8 mouse cellular contexts compared by ENCODE assay signal in the genomic region with DNA sequence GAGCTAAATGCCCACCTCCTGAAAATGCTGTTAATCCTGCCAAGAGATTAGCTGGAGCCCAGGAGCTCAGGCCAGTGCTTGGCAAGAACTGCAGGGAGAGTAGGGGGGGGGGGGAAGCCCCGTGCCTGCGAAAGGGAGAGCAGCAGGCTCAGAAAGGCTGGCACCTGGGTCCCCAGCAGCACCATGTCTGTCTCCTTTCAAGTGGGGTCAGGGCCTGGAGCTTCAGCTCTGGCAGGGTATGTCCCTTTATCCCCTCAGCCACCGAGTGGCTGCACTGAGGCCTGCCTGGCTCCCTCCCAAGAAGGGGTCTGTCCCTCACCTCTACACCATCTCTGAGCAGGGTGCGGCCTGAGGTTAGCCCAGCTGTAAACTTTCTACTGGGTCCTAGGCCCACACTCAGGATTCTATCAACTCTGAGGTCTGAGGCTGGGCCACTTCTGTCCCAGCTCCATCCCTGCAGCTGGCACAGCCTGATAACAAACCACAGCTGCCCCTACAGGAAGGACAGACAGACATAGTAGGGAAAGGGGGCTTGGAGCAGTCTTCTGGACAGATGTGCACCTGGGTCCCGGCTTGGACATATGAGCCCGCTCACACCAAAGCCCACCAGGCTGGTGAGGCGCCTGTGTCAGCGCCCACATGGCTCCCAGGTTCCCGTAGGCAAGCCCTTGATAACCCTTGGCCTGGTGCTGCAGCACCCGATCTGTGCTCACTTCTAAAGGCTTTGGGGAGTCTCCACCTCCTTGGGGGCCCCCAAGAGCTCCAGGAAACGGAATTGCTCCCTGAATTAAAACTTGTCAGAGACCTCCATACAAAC. TPM values are rescaled to one million over a fixed set of nuclear protein-coding genes. Genes with fewer than 3 reads are reported as not detected.
DNase-seq lines count a peak whose midpoint lies in the region; ATAC-seq and TF ChIP-seq lines count a peak whose summit lies in the region.
"Had no signal": no experiment of that assay in that cellular context is flagged by ENCODE, and none has a peak within 500 bp of the region (broad histone marks: within the 10 kb centered on the region; RNA-seq: fewer than 3 reads in every experiment).

No protein-coding gene starts in this region.

- TF ChIP-seq CTCF in layer of hippocampus, adult 2 months (conservative IDR thresholded peaks at IDR 0.05): no peak

- H3K9ac ChIP-seq in embryonic facial prominence, embryonic 12.5 days: peak overlapping the region; percentile 27; the same call in 1 of the 2 replicates
- 0 out of 2 replicates have a peak overlapping the region, but pooled peaks have one; percentile 18 for H3K9ac ChIP-seq in hindbrain, embryonic 16.5 days (ENCODE audit: low read depth, low read length)
- H3K9ac ChIP-seq in neural tube, embryonic 12.5 days: no peak overlapping the region

- H3K9me3 ChIP-seq in embryonic facial prominence, embryonic 12.5 days: no peaks in the 10 kb centered on the region
- H3K9me3 ChIP-seq in hindbrain, embryonic 16.5 days (ENCODE audit: control insufficient read depth, low read length): no peaks in the 10 kb centered on the region
- H3K9me3 ChIP-seq in neural tube, embryonic 12.5 days: peaks cover 3% of the 10 kb centered on the region; the same call in 1 of the 2 replicates

- no peak for DNase-seq in layer of hippocampus, adult 2 months (ENCODE audit: low spot score in 2 of 2)
- DNase-seq in layer of hippocampus, adult 18-20 months (ENCODE audit: low spot score in 2 of 2): no peak
- no peak for DNase-seq in B cell, adult 2 months

- H3K27me3 ChIP-seq in embryonic facial prominence, embryonic 12.5 days: peaks cover 22% of the 10 kb centered on the region
- H3K27me3 ChIP-seq in hindbrain, embryonic 16.5 days (replicated peaks; ENCODE audit: control insufficient read depth, insufficient read depth, low read length): peaks cover 18% of the 10 kb centered on the region
- peaks cover 21% of the 10 kb centered on the region for H3K27me3 ChIP-seq in neural tube, embryonic 12.5 days (replicated peaks)

- 73% methylated on average over 10 of the region's 11 CpGs for WGBS in embryonic facial prominence, embryonic 12.5 days
- 65% methylated on average over 11 of the region's 11 CpGs for WGBS in hindbrain, embryonic 16.5 days
- WGBS in neural tube, embryonic 12.5 days: 78% methylated on average over 11 of the region's 11 CpGs

- H3K4me1 ChIP-seq in embryonic facial prominence, embryonic 12.5 days: peaks cover 40% of the 10 kb centered on the region
- H3K4me1 ChIP-seq in hindbrain, embryonic 16.5 days (ENCODE audit: control insufficient read depth, insufficient read depth, low read depth, low read length): peaks cover 30% of the 10 kb centered on the region
- H3K4me1 ChIP-seq in neural tube, embryonic 12.5 days: peaks cover 35% of the 10 kb centered on the region

- H3K4me2 ChIP-seq in embryonic facial prominence, embryonic 12.5 days (replicated peaks): no peak overlapping the region
- no peak overlapping the region for H3K4me2 ChIP-seq in hindbrain, embryonic 16.5 days (ENCODE audit: low read length)
- H3K4me2 ChIP-seq in neural tube, embryonic 12.5 days (replicated peaks): no peak overlapping the region; the same call in 1 of the 2 replicates

- H3K4me3 ChIP-seq in layer of hippocampus, adult 2 months: peak overlapping the region; percentile 90
- no peak overlapping the region for H3K4me3 ChIP-seq in embryonic facial prominence, embryonic 12.5 days
- H3K4me3 ChIP-seq in hindbrain, embryonic 16.5 days (ENCODE audit: low read length): no peak overlapping the region
- peak overlapping the region; percentile 1; the same call in 1 of the 2 replicates for H3K4me3 ChIP-seq in neural tube, embryonic 12.5 days

- H3K36me3 ChIP-seq in embryonic facial prominence, embryonic 12.5 days: peaks cover 25% of the 10 kb centered on the region
- 0 out of 2 replicates have a peak, but pooled peaks cover 7% of the 10 kb centered on the region for H3K36me3 ChIP-seq in hindbrain, embryonic 16.5 days (ENCODE audit: control insufficient read depth, insufficient read depth, low read length)
- peaks cover 21% of the 10 kb centered on the region for H3K36me3 ChIP-seq in neural tube, embryonic 12.5 days

- peak overlapping the region; percentile 43; the same call in 1 of the 2 replicates for H3K27ac ChIP-seq in layer of hippocampus, adult 2 months
- H3K27ac ChIP-seq in embryonic facial prominence, embryonic 12.5 days: no peak overlapping the region
- no peak overlapping the region for H3K27ac ChIP-seq in hindbrain, embryonic 16.5 days (ENCODE audit: low read depth, low read length)
- H3K27ac ChIP-seq in neural tube, embryonic 12.5 days: no peak overlapping the region

- no peak for ATAC-seq in embryonic facial prominence, embryonic 12.5 days (ENCODE audit: insufficient number of reproducible peaks, insufficient read depth, low FRiP score, low TSS enrichment)
- ATAC-seq in hindbrain, embryonic 16.5 days: no peak
- no peak for ATAC-seq in neural tube, embryonic 12.5 days (ENCODE audit: low FRiP score, low read depth)
- no peak for ATAC-seq in CD4-positive, CD25-positive, alpha-beta regulatory T cell, adult 4 months

RNA-seq across cellular contexts. Expression of a gene that starts 2.4 kb away (rescaled TPM):
- total RNA-seq in layer of hippocampus, adult 2 months (2021): 1 to 10 TPM; 5.6 to 7.1 TPM
- total RNA-seq in layer of hippocampus, adult 18-20 months (2021): 1 to 10 TPM; 6.7 to 7.8 TPM
- polyA plus RNA-seq in embryonic facial prominence, embryonic 12.5 days (2016; fragmentation: Nextera tagmentation; extraction: Ambion mirVana): 0.85 and 1.4 TPM in 2 replicates
- 3.1 and 3.7 TPM in 2 replicates for polyA plus RNA-seq in hindbrain, embryonic 16.5 days (2015; fragmentation: Nextera tagmentation; extraction: Ambion mirVana)
- 1.1 and 1.3 TPM in 2 replicates for polyA plus RNA-seq in neural tube, embryonic 12.5 days (2016; fragmentation: Nextera tagmentation; extraction: Ambion mirVana)
- polyA plus RNA-seq in CD4-positive, CD25-positive, alpha-beta regulatory T cell, adult 4 months (2017; shearing (Covaris generic)): under 1 TPM in 1 of 2 experiments, not detected in 1; 0.09 TPM

RNA-seq across cellular contexts. Expression of a gene that starts 3.7 kb away (rescaled TPM):
- not detected for total RNA-seq in layer of hippocampus, adult 2 months (2021)
- total RNA-seq in layer of hippocampus, adult 18-20 months (2021): not detected
- polyA plus RNA-seq in embryonic facial prominence, embryonic 12.5 days (2016; fragmentation: Nextera tagmentation; extraction: Ambion mirVana): 5.0 and 18.8 TPM in 2 replicates
- polyA plus RNA-seq in hindbrain, embryonic 16.5 days (2015; fragmentation: Nextera tagmentation; extraction: Ambion mirVana): 1.4 and 18.3 TPM in 2 replicates
- 28.4 and 40.5 TPM in 2 replicates for polyA plus RNA-seq in neural tube, embryonic 12.5 days (2016; fragmentation: Nextera tagmentation; extraction: Ambion mirVana)
- not detected for polyA plus RNA-seq in CD4-positive, CD25-positive, alpha-beta regulatory T cell, adult 4 months (2017; shearing (Covaris generic))
- total RNA-seq: liver, adult 2 months had no signal
- polyA plus RNA-seq: liver, adult 2 months had no signal

RNA-seq across cellular contexts. Expression of a gene that starts 5.6 kb away (rescaled TPM):
- 10 to 100 TPM; 57.7 to 59.3 TPM for total RNA-seq in layer of hippocampus, adult 2 months (2021)
- total RNA-seq in layer of hippocampus, adult 18-20 months (2021): 10 to 100 TPM; 53.8 to 55.2 TPM
- polyA plus RNA-seq in embryonic facial prominence, embryonic 12.5 days (2016; fragmentation: Nextera tagmentation; extraction: Ambion mirVana): 60.4 and 60.9 TPM in 2 replicates
- 48.2 and 53.8 TPM in 2 replicates for polyA plus RNA-seq in hindbrain, embryonic 16.5 days (2015; fragmentation: Nextera tagmentation; extraction: Ambion mirVana)
- 60.5 and 62.6 TPM in 2 replicates for polyA plus RNA-seq in neural tube, embryonic 12.5 days (2016; fragmentation: Nextera tagmentation; extraction: Ambion mirVana)
- 1 to 10 TPM; 5.0 to 7.7 TPM for polyA plus RNA-seq in CD4-positive, CD25-positive, alpha-beta regulatory T cell, adult 4 months (2017; shearing (Covaris generic))

RNA-seq across cellular contexts. Expression of a gene that starts 6.7 kb away (rescaled TPM):
- 100 to 1,000 TPM; 365 to 385 TPM for total RNA-seq in layer of hippocampus, adult 2 months (2021)
- total RNA-seq in layer of hippocampus, adult 18-20 months (2021): 100 to 1,000 TPM; 366 to 401 TPM
- polyA plus RNA-seq in embryonic facial prominence, embryonic 12.5 days (2016; fragmentation: Nextera tagmentation; extraction: Ambion mirVana): 159 and 166 TPM in 2 replicates
- polyA plus RNA-seq in hindbrain, embryonic 16.5 days (2015; fragmentation: Nextera tagmentation; extraction: Ambion mirVana): 293 and 300 TPM in 2 replicates
- 185 and 186 TPM in 2 replicates for polyA plus RNA-seq in neural tube, embryonic 12.5 days (2016; fragmentation: Nextera tagmentation; extraction: Ambion mirVana)
- polyA plus RNA-seq in CD4-positive, CD25-positive, alpha-beta regulatory T cell, adult 4 months (2017; shearing (Covaris generic)): 100 to 1,000 TPM in 1 of 2 experiments, 10 to 100 TPM in 1; 93.5 to 104 TPM

RNA-seq across cellular contexts. Expression of a gene that starts 12.5 kb away (rescaled TPM):
- total RNA-seq in layer of hippocampus, adult 2 months (2021): 1 to 10 TPM; 7.5 to 8.5 TPM
- 1 to 10 TPM; 5.5 to 5.8 TPM for total RNA-seq in layer of hippocampus, adult 18-20 months (2021)
- 4.9 and 6.6 TPM in 2 replicates for polyA plus RNA-seq in embryonic facial prominence, embryonic 12.5 days (2016; fragmentation: Nextera tagmentation; extraction: Ambion mirVana)
- 1.6 and 1.7 TPM in 2 replicates for polyA plus RNA-seq in hindbrain, embryonic 16.5 days (2015; fragmentation: Nextera tagmentation; extraction: Ambion mirVana)
- polyA plus RNA-seq in neural tube, embryonic 12.5 days (2016; fragmentation: Nextera tagmentation; extraction: Ambion mirVana): 4.9 and 7.7 TPM in 2 replicates
- 1 to 10 TPM; 2.7 to 3.3 TPM for polyA plus RNA-seq in CD4-positive, CD25-positive, alpha-beta regulatory T cell, adult 4 months (2017; shearing (Covaris generic))

Comparison
In these comparisons a context has a peak if more than half of its experiments do, and no peak if none do; other contexts are left out.
1. H3K4me3 ChIP-seq: peak in layer of hippocampus, adult 2 months (single experiment) and neural tube, embryonic 12.5 days (single experiment); none in embryonic facial prominence, embryonic 12.5 days (single experiment) and hindbrain, embryonic 16.5 days (single experiment).